Mouse (Mus musculus): ENCODE results near the gene Svop. TPM values are rescaled to one million over a fixed set of nuclear protein-coding genes. Genes with fewer than 3 reads are reported as not detected.

The Svop gene
- 111 and 113 TPM in 2 replicates for polyA plus RNA-seq (2015; fragmentation: Nextera tagmentation; extraction: Ambion mirVana)

DNA sequence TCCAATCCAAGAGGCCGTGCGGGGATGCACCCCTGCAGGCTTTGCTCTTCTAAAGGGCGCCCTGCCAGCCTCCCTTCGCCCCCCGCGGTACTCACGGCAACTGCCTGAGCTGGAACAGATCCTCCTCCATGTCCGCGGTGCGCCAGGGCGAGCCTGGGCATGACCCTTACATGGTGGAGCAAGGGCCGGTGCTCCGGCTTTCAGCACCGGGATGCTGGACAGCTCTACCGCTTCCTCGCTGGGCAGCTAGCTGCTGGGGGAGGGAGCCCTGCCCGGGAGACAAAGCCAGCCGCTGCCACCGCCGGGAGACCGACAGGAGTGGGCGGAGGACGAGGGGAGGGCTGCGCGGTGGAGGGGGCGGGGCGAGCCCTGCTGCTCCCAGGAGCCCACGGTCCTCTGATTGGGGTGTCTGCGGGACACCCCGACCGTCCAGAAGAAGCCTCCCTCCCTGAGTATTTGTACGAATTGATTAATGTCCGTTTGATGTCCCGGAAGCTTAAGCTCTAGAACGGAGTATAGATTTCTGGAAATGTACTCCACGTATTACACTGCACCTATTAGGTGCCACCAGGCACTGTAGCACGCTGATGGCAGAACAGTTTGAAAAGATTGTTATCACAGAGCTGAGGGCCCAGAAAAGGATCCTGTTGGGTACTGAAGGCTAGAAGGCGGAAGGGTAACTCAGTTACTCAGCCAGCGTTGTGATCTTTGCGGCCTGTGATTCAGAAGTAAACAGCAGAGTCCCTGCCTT lies at the start of gene Svop:
Gene Svop (minus strand): TSS at position 514 of the 751 bp plus-strand sequence.
- Histone ChIP-seq H3K9me3 (replicated peaks; ENCODE audit: control insufficient read depth, low read length, poor library complexity, severe bottlenecking) (no peaks in the 10 kb centered on the region), H3K27ac (ENCODE audit: low read length) (peak within 1 kb of the TSS; percentile 97), H3K4me1 (ENCODE audit: control insufficient read depth, insufficient read depth, low read length) (peaks cover 10% of the 10 kb centered on the region), H3K4me3 (ENCODE audit: low read depth, low read length) (peak within 1 kb of the TSS; percentile 84), H3K27me3 (ENCODE audit: control insufficient read depth, insufficient read depth, low read depth, low read length) (no peaks in the 10 kb centered on the region), H3K9ac (ENCODE audit: low read depth, low read length) (peak within 1 kb of the TSS; percentile 96), H3K36me3 (ENCODE audit: control insufficient read depth, insufficient read depth, low read length) (no peaks in the 10 kb centered on the region), H3K4me2 (ENCODE audit: low read length) (peak within 1 kb of the TSS; percentile 56)
- peak; percentile 88 for ATAC-seq
- 2% methylated on average over 40 of the region's 40 CpGs for WGBS

- H3K9me3 ChIP-seq (replicated peaks; ENCODE audit: control insufficient read depth, low read length, poor library complexity, severe bottlenecking), result no peaks in the 10 kb centered on the region
- ATAC-seq, result peak; percentile 88
- no peaks in the 10 kb centered on the region for H3K27me3 ChIP-seq (ENCODE audit: control insufficient read depth, insufficient read depth, low read depth, low read length)
- H3K9ac ChIP-seq (ENCODE audit: low read depth, low read length), result no peak overlapping the region
- H3K4me2 ChIP-seq (ENCODE audit: low read length), result peak overlapping the region; percentile 14
- peaks cover 14% of the 10 kb centered on the region for H3K4me1 ChIP-seq (ENCODE audit: control insufficient read depth, insufficient read depth, low read length)
- peak overlapping the region; percentile 78 for H3K27ac ChIP-seq (ENCODE audit: low read length)
- H3K36me3 ChIP-seq (ENCODE audit: control insufficient read depth, insufficient read depth, low read length), result no peaks in the 10 kb centered on the region
- WGBS, result 26% methylated on average over 9 of the region's 9 CpGs
- H3K4me3 ChIP-seq (ENCODE audit: low read depth, low read length), result no peak overlapping the region
These were observed 47.8 kb upstream of the Svop start for GRCm38 (mm10) chr5:114139175-114139574.

DNA sequence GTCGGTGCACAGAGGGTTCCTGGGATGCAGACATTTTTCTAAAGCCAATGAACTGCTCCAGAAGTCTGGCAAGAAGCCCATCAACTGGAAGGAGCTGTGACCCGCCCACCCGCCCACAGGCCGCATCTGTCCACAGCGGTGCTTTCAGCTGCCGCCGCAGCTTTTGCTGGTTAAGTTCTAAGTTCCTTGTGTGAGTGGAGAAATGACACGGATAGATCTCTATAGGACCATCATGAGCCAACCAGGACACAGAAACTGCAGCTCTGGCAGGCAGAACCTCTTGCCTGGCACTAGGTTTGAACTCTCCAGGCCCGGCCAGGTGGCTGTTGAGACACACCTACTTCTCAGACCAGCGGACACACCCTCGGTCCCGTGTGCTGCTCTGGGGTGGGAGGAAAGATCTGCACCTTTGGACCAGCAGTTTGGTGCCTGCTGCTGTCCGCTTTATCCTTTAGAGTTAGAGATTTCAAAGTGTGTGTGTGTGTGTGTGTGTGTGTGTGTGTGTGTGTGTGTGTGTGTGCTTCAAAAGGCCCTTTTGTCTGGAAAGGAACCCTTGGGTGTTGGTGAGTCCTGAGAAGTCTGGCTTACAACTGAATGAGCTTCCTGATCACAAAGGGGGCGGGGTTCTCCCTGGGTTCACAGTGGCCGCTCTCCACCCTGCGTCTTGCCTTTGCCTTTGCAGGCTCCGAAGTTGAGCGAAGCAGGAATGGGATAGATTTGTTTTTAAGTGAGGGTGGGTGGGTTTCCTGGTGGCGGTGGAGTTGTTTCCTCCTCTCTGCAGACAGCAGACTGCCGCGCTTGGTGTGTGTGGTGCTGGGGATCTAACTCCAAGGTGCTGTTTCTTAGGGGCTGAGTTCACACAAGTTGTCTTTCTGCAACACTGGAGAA lies 47.2 kb upstream of the Svop start:
- no peaks in the 10 kb centered on the region for H3K36me3 ChIP-seq (ENCODE audit: control insufficient read depth, insufficient read depth, low read length)
- H3K4me1 ChIP-seq (ENCODE audit: control insufficient read depth, insufficient read depth, low read length), result peaks cover 14% of the 10 kb centered on the region
- no peak overlapping the region for H3K9ac ChIP-seq (ENCODE audit: low read depth, low read length)
- no peak overlapping the region for H3K4me3 ChIP-seq (ENCODE audit: low read depth, low read length)
- no peaks in the 10 kb centered on the region for H3K9me3 ChIP-seq (replicated peaks; ENCODE audit: control insufficient read depth, low read length, poor library complexity, severe bottlenecking)
- ATAC-seq, result peak; percentile 56; the same call in 1 of the 2 replicates
- peak overlapping the region; percentile 78 for H3K27ac ChIP-seq (ENCODE audit: low read length)
- 61% methylated on average over 21 of the region's 21 CpGs for WGBS
- no peaks in the 10 kb centered on the region for H3K27me3 ChIP-seq (ENCODE audit: control insufficient read depth, insufficient read depth, low read depth, low read length)
- peak overlapping the region; percentile 16 for H3K4me2 ChIP-seq (ENCODE audit: low read length)

DNA sequence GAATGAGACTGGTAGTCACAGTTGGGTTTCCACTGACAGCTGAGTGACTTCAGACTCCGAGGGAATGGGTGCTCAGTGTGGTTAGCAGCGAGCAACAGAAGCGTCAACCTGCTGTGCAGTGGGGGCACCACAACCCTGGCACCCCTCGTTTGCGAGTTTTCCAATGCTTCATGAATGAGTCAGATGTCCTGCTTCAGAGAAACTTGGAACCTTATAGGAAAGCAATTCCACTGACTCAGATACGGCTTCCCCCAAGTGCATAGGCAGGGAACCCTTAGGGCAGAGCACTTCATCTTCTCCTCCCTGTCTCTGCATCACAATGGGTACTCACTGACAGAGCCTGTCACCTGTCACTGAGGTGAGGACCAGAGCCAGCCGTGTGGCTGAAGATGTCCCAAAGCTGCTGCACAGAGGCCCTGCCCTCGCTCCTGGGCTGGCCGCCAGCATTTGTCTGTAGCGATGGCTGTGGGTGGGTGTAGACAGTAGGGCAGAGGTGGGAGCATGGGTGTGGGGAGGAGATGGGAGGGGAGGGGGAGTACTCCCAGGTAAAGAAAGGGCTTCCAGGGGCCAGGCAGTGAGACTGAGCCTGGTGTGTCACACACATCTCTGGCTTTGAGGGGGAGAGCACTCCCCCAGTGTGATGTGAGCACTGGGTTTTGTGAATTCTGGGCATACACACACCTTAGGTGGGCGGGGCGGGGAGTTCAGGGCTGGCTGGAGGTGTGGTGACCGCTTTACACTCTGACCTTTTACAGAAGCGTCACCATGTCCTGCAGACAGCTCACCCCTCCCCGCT lies 46.3 kb upstream of the Svop start:
- Histone ChIP-seq H3K4me2 (ENCODE audit: low read length) (no peak overlapping the region), H3K4me1 (ENCODE audit: control insufficient read depth, insufficient read depth, low read length) (peaks cover 14% of the 10 kb centered on the region), H3K36me3 (ENCODE audit: control insufficient read depth, insufficient read depth, low read length) (no peaks in the 10 kb centered on the region), H3K9me3 (replicated peaks; ENCODE audit: control insufficient read depth, low read length, poor library complexity, severe bottlenecking) (no peaks in the 10 kb centered on the region), H3K27ac (ENCODE audit: low read length) (peak overlapping the region; percentile 42; the same call in 1 of the 2 replicates), H3K9ac (ENCODE audit: low read depth, low read length) (peak overlapping the region; percentile 23; the same call in 1 of the 2 replicates), H3K4me3 (ENCODE audit: low read depth, low read length) (no peak overlapping the region), H3K27me3 (ENCODE audit: control insufficient read depth, insufficient read depth, low read depth, low read length) (no peaks in the 10 kb centered on the region)
- no peak for ATAC-seq
- WGBS, result 82% methylated on average over 15 of the region's 15 CpGs

GRCm38 (mm10) chr5:114135516-114135915 lies 44.1 kb upstream of the Svop start:
- Histone ChIP-seq H3K4me3 (ENCODE audit: low read depth, low read length) (no peak overlapping the region), H3K4me2 (ENCODE audit: low read length) (no peak overlapping the region), H3K36me3 (ENCODE audit: control insufficient read depth, insufficient read depth, low read length) (no peaks in the 10 kb centered on the region), H3K9me3 (replicated peaks; ENCODE audit: control insufficient read depth, low read length, poor library complexity, severe bottlenecking) (no peaks in the 10 kb centered on the region), H3K27ac (ENCODE audit: low read length) (no peak overlapping the region), H3K27me3 (ENCODE audit: control insufficient read depth, insufficient read depth, low read depth, low read length) (no peaks in the 10 kb centered on the region), H3K9ac (ENCODE audit: low read depth, low read length) (no peak overlapping the region), H3K4me1 (ENCODE audit: control insufficient read depth, insufficient read depth, low read length) (peaks cover 19% of the 10 kb centered on the region)
- ATAC-seq, result no peak
- 92% methylated on average over 10 of the region's 10 CpGs for WGBS

GRCm38 (mm10) chr5:114134091-114134534 lies 42.7 kb upstream of the Svop start:
- H3K4me2 ChIP-seq (ENCODE audit: low read length), result no peak overlapping the region

DNA sequence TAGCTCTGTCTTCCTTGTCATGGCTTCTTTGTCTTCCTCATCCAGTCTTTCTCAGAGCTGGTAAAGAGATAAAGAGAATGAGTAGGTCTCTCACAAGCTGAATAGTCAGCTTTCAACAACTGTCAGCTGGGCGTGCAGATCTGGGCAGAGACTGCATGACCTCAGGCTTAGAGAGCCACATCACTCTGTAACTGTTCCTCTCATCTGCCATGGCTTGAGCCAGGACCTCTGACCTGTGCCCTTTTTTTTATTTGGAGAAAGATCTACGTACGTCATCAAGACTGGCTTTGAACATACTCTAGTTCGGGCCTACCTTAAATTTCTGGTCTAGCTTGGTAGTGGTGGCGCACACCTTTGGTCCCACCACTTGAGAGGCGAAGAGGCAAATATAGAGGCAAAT lies 41.5 kb upstream of the Svop start:
- Histone ChIP-seq H3K4me1 (ENCODE audit: control insufficient read depth, insufficient read depth, low read length) (peaks cover 9% of the 10 kb centered on the region), H3K36me3 (ENCODE audit: control insufficient read depth, insufficient read depth, low read length) (no peaks in the 10 kb centered on the region), H3K27me3 (ENCODE audit: control insufficient read depth, insufficient read depth, low read depth, low read length) (no peaks in the 10 kb centered on the region), H3K27ac (ENCODE audit: low read length) (no peak overlapping the region), H3K9ac (ENCODE audit: low read depth, low read length) (no peak overlapping the region), H3K9me3 (replicated peaks; ENCODE audit: control insufficient read depth, low read length, poor library complexity, severe bottlenecking) (no peaks in the 10 kb centered on the region), H3K4me2 (ENCODE audit: low read length) (no peak overlapping the region), H3K4me3 (ENCODE audit: low read depth, low read length) (no peak overlapping the region)
- WGBS, result 81% methylated on average over 6 of the region's 6 CpGs
- ATAC-seq, result no peak

More at GRCm38 (mm10) chr5:114134091-114134534, 42.7 kb upstream of the Svop start:
- ATAC-seq, result no peak
- H3K36me3 ChIP-seq (ENCODE audit: control insufficient read depth, insufficient read depth, low read length), result no peaks in the 10 kb centered on the region
- 70% methylated on average over 6 of the region's 6 CpGs for WGBS
- H3K27ac ChIP-seq (ENCODE audit: low read length), result no peak overlapping the region
- no peak overlapping the region for H3K9ac ChIP-seq (ENCODE audit: low read depth, low read length)
- H3K4me1 ChIP-seq (ENCODE audit: control insufficient read depth, insufficient read depth, low read length), result peaks cover 17% of the 10 kb centered on the region
- no peaks in the 10 kb centered on the region for H3K27me3 ChIP-seq (ENCODE audit: control insufficient read depth, insufficient read depth, low read depth, low read length)
- H3K9me3 ChIP-seq (replicated peaks; ENCODE audit: control insufficient read depth, low read length, poor library complexity, severe bottlenecking), result no peaks in the 10 kb centered on the region
- H3K4me3 ChIP-seq (ENCODE audit: low read depth, low read length), result no peak overlapping the region

DNA sequence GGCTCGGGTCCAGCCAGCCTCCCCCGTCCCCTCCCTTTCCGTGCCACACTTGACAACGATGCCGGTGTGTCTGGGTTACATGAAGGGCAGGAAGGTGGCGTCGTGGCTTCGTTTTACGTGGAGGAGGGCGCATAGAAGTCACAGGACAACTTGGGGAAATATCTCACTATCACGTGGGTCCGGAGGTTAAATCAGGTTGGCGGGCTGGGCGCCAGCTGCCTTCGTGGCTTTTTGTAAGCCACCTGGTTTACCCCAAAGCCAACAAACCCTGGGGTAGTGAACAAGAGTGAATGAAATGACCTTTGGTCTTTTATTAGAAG lies 40.1 kb upstream of the Svop start:
- peaks cover 7% of the 10 kb centered on the region for H3K4me1 ChIP-seq (ENCODE audit: control insufficient read depth, insufficient read depth, low read length)
- H3K4me3 ChIP-seq (ENCODE audit: low read depth, low read length), result peak overlapping the region; percentile 92
- no peaks in the 10 kb centered on the region for H3K36me3 ChIP-seq (ENCODE audit: control insufficient read depth, insufficient read depth, low read length)
- H3K9ac ChIP-seq (ENCODE audit: low read depth, low read length), result peak overlapping the region; percentile 58
- H3K27me3 ChIP-seq (ENCODE audit: control insufficient read depth, insufficient read depth, low read depth, low read length), result no peaks in the 10 kb centered on the region
- ATAC-seq, result no peak
- no peaks in the 10 kb centered on the region for H3K9me3 ChIP-seq (replicated peaks; ENCODE audit: control insufficient read depth, low read length, poor library complexity, severe bottlenecking)
- whole genome bisulfite sequencing, result under 1% methylated on average over 15 of the region's 15 CpGs
- peak overlapping the region; percentile 74 for H3K4me2 ChIP-seq (ENCODE audit: low read length)
- H3K27ac ChIP-seq (ENCODE audit: low read length), result no peak overlapping the region
